Mouse (Mus musculus): ENCODE measurements around the gene Cat.
A peak's percentile ranks its signal among the peaks of the same experiment; 100 is the strongest.

Cat gene

DNA sequence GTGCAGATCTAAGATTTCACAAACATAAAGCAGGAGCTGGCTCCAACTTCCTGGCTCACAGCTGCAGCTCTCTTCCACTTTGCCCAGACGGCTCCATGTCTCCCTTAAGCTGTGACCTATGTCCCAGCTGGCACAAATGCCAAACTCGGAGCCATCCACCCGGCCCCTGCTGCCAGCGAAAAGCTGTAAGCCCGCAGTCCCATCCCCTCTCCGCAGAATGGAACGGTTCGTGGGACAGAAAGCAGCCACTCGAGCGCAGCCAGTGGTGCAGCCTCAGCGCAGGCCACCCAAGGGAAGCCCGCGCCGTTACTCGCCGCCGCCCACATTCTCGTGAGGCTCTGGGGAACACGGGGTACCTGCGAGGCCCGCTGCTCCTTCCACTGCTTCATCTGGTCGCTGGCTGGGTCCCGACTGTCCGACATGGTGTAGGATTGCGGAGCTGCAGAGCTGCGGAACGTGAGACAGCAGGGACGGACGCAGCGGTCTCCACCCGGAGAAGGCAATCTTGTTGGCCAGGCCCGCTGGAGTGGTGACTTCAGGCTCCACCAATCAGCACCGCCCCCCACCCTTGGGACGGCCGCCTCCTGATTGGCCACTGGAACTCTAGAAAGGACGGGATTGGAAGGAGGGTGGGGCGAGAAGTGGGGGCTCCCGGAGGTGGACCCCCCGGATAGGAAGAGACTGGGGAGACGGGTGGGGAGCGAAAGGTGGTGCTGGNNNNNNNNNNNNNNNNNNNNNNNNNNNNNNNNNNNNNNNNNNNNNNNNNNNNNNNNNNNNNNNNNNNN, at the start of gene Cat:
Gene Cat, minus strand, starts transcription at position 544 of the 785 bp plus-strand sequence.
- peak; percentile 96 for DNase-seq (ENCODE audit: low spot score)

DNA sequence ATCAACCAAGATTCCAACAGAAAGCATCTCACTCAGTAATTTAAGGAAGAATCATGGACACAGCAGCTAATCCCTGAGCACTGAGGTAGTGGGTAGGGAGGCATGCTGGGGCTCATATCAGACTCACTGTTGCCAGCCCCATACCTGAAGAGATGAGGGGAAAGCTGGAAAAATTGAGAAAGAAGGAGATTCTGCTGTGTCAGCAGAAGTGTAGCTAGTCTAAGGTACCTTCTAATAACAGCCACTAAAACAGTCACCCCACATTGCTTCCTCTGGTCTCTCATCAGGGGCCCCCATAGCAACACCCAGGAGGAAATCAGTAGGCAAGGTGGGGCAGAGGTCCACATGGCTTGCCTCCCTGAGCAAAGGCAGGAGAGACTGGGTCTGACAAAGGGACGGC, 40.6 kb upstream of the Cat start:
- DNase-seq (ENCODE audit: low spot score): no peak

DNA sequence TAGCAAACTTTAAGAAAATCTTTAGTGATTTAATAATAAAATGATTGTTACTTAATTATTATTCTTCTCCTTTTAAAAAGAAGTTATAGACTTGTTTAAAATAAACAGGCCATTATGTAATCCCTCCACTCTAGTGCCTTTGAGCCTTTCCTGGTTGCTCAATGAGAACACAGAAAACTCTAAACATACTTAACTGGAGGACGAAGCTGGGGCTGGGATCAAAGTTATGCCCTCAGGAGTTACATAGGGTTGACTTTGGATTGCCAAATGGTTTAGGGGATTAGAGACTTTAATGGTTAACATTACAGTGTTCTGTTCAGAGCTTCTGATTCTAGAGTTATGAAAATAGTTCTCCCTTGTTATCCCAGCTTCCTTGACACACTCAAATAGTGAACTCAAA, 31.5 kb upstream of the Cat start:
- DNase-seq (ENCODE audit: low spot score): no peak

DNA sequence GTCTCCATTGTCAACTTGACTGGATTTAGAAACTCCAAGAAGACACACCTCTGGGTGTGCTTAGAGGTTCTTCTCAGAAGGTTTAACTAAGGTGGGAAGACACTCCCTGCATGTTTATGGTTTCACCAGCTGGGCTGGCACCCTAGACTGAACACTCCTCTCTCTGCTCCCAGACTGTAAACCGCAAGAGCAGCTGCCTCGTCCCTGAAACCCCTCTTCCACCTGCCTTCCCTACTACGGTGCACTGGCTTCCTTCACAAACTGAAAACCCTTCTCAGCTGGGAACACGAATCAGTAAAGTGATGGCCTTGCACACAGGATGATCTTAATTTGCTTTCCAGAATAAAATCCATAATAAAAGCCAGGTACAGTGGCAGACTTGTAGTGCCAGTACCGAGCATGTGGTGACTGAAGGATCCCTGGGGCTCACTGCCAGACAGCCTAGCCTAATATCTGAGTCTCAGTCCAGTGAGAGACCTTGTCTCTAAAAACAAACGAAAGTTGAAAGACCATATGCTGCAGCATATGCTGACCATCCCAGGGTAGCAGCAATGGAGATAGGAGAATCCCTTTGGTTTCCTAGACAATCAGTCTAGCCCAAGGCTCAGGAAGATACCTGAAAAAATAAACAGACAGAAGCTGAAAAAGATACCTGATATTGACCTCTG, 30.7 kb upstream of the Cat start:
- DNase-seq (ENCODE audit: low spot score): no peak

DNA sequence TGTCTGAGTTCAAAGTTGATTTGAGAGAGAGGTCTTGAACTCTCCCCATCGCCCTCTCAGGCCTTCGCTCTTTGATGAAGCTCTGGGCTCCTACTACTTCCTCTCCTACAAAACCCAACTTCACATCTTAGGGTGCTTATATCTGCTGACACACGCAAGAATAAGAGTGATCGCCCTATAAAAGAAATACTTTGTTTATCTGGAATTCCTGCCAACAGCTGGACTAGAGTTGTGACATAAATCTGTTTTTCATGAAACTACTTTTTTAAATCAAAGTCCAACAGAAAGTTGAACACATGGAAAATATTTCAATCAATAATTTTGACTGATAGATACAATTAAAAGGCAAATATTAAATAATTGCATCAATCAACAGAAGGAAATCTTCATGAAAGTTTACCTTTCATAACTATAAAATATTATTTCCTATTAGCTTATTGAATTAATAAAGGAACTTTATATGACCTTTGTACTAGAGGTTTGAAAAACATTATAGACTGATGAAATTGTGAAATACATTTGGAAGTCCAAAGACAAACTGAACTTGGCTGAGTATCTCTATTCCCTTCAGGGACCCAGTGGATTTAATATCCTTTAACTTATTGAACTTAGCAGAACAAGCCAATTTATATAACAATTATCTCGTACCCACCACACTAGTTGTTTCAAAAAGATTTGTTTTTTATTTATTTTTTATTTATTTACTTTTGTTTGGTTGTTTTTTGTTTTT, 27.3 kb upstream of the Cat start:
- no peak for DNase-seq (ENCODE audit: low spot score)

DNA sequence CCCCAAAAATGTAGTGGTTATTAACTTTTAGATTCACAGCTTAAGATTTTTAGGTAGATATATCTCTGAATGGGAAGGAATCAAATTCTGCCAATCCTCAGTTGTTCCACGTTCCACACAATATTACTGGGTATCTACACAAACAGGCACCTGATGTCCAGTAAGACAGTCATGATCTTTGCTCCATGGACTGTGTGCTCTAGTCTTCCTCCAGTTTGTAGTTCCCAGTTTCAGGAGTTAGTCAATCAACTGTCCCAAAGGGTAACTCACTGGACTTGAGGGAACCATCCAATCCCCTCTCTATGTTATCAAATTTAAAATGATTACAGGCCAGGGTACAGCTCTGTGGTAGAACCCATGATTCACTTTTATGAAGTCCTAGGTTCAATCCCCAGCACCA, 26.7 kb upstream of the Cat start:
- no peak for DNase-seq (ENCODE audit: low spot score)

DNA sequence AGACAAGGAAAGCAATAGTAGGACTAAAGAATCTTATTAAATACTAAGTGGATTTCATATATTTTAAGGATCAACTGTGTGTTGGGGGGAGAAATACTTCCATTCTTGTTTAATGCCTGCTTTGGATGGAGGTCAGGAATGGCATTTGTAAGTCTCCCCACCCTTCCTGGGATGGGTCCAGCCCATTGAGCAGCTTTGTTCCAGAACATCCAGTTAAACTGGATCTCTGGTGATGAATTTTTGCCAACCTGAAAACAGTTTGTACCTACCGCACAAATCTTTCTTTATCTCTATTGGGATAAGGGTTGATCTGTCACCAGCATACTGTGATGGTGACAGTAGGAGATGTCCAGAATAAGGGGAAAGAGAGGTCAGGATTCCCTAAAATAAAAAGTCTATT, 26.1 kb upstream of the Cat start:
- no peak for DNase-seq (ENCODE audit: low spot score)

DNA sequence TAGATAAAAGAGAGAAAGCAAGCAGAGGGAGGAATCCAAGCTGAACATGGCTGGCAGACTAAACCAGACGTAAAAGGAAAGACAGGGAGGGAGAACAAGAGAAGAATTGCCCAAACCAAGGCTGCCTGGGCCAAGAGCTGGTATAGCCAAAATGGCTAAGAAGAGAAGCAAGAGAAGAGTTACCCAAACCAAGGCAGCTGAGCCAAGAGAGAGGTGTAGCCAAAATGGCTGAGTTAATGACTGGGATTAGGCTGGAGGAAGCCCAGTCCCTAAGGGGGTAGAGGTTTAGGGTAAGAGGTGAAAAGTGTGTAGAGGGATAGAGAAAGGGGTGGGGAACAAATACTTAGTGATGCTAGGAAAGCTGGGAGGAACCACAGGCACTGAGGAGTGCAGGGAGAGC, 22.7 kb upstream of the Cat start:
- DNase-seq (ENCODE audit: low spot score): no peak

DNA sequence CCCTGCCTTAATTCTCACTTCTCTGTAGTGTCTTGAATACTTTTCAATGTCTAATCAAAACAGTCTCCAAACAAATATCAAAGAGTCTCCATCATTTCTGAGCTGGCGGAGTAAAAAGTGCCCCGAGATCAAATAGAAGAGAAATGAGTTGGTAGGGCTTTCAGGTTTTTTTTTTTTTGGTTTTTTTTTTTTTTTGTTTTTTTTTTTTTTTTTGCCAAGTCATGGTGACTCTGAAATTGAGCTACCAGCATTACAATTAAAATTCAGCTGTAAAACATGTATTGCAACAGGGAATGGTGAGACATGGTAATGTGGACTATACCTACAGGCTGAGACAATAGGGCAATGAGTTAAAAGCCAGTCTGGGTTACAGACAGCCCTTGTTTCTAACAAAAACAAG, 21.0 kb upstream of the Cat start:
- no peak for DNase-seq (ENCODE audit: low spot score)

DNA sequence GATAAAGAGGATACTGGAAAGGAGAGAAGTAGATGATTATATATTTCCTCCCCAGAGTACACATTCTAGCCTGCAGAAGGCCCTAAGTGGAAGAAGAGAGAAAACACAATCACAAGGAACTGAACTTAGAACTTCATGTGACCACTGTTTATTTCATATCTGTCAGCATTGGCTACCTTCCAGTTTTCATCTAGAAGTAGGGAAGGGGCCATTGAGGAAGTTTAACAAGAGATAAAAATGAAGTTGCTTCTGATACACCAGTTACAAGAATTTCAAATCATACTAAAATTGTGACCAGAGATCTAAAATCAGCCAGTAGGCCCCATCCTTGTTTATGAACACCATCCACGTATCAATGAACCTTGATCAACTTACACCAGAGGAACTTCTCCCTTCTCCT, 19.5 kb upstream of the Cat start:
- no peak for DNase-seq (ENCODE audit: low spot score)

DNA sequence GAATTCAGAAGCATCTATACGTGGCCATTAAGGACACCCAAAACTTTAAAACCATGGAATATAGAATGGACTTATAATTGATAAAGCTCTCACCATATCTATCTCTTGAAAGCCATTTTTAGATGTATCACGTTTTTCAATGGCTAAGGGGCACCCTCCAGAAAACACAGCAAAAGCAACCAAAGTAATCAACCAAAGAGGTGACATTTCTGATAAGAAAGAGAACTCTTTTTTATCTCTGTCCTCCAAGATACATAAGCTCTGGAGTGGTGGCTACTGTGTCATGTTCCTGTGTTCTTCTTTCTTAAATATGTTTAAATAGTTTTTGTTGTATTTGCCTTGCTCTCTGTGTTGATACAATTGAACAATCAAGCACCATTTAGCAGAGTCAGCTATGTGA, 15.8 kb upstream of the Cat start:
- no peak for DNase-seq (ENCODE audit: low spot score)

DNA sequence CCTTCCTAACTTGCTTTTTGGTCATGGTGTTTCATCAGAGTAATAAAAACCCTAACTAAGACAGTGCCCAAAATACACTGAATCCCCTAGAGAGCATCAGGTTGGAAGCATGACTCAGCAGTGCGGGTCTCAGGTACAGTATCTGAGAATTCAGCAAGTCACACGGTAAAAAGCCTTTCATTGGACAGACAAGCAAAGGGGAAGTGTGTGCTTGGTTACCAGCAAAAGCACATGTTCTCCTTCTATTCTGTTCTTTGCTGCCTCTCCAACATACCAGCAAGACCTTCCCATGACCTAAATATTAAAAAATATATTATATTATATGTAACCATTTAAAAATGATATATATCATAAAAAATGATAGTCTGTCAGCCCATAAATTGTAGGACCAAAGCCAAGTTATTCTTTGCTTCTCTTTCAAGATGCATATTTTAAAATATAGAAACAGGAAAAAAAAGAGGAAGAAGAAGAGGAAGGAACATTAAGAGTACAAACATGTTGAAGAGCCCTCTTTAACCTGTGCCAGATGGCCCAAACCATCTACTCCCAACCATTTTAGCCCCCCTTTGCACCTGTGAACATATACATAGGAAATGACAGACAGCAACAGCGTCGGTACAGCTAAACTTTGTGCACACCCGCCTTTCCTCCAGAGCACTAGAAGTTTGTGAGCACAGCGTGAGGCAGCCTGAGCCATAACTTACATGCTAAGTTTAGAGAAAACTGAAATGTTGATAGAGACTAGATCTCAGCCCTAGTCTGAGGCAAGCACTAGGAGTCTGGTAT, 10.9 kb upstream of the Cat start:
- DNase-seq (ENCODE audit: low spot score): no peak

DNA sequence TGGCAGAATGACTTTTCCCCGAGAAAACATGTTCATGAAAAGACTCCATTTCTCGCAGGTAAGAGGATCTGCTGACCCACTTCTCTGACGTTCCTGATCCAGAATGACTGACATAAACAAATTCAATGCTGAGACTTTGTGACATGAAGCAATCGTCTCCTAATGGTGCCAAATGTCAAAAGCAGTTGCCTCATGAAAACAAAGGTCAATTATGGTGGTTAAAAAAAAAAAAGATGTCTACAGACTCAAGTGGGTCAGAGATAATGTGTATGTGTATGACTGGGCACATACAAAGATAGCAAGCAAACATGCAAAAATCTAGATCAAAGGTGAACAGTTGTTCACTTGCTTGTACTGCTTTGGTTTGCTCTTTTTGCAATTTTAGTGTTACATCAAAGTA, 8.9 kb upstream of the Cat start:
- DNase-seq (ENCODE audit: low spot score): no peak

DNA sequence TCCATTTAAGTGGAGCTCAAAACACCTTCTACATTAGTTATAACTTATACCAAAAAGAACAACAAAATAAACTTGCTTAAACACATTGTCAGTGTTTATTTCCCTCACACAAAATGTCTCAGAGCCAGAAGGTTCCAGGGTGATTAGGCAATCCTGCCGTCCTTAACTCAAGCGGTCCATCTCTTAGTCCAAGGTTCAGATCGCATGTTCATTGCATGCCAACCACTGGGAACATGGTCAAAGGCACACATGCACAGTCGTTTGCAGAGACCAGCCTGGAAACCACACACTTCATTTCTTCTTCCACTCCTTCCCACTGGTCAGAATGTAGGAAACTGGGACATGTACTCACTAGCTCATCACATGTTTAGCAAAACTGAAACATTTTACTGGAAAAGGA, 7.6 kb upstream of the Cat start:
- no peak for DNase-seq (ENCODE audit: low spot score)

DNA sequence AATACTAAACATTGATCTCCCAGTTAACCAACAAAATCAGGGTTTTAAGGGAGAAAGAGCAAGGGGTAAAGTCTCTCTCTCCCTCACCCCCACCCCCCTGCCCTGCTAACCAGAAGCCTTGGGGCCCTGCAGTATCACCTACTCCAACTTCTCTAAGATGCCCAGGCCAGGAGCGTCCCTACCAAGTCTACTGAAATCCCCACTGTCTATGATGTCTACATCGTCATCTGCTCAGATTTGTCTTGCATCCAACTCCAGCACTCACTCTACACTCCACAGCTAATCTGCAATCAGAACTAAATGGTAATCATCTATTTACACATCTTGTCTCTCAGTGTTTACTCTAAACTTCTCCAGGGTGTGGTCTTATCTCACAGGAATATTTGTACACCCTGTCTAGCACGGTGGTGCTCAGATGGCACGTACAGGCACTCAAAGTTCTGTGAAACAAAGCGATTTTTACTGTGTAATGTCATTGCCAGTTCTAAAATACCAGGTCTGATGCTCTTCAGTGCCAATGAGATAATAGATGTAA, 907 bp downstream of the Cat start:
- DNase-seq (ENCODE audit: low spot score): no peak

DNA sequence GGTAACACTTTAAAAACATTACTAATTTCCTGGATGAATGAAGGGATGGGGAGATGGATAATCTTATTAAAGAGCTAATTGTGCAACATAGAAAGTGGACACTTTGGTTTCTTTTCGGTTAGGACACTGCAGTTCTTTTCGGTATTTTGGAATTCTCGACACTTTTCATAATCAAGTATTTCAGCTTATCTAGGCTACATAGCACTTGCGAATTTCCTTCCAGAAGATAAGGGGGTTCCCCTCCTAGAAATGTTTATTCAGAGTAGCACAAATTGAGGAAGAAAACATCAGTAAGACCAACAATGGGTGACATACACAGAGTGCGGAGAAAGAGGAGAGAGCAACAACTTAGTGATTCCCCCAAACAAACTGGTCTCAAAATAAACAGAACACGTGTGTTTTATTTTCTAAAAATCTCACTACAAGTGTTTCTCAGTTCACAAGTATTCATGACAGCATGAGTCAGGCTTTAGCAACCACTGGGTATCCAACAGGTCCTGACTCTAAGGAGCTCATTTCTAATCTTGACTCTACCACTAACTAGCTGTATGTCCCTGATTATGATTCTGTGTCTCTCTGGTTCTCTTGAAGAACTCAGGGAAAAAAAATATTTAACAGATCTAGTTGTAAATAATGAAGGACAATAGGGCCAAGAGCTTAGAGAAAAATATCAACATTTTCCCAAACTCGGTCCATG, 1.5 kb downstream of the Cat start:
- DNase-seq (ENCODE audit: low spot score): no peak

DNA sequence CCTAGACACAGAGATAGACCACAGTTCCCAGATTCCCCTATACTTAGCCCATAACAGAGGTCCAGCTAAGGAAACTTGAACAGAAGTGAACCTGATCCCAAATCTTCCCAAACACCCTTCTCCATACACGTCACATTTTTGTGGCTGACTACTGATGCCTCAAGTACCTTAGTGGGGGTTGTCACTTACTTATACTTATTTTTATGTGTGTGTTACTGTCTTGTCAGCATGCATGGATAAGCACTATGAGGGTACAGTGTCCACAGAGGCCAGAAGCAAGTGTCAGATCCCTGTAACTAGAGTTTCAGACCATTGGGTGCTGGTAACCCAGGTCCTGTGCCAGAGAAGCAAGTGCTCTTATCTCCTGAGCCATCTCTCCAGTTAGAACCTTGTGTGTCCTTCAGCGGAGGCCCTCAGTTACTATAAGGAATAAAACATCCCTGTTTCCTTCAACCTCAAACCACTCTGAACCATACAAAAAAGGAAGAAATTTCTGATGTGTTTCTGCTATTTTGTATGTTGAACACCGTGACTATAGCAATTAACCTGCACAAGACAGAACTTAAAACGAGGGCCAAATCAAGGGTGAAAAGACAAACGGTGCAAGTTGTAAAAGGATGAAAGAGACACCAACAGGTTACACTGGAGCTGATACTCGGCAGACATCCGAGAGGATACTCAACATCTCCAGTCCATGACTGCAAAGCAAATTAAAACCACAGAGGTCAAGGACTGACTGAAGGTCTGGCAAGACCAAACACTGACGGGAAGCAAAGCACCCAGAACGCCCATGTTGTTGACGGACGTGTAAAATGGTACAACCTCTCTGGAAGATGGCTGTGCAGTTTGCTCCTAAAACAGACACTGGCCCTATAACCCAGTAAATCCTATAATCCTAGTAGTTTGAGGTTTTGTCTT, 3.4 kb downstream of the Cat start:
- DNase-seq (ENCODE audit: low spot score): no peak

DNA sequence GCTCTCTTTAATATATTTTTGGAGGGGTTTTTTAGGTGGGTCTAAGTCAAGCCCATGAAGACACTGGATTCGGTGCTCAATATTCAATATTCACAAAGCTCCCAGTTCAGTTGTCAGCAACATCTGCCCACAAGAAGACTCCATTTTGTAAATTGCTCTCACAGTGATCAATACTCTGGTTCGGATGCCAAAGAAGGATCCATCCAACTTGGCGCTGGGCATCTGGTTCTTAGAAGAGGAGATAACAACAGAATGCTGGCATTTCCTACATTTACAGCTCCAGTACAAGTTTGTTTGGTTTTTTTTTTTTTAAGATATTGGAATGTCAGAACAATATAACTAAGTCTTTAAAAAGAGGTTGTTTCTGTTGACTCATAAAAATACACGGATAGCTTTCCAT, 4.1 kb downstream of the Cat start:
- no peak for DNase-seq (ENCODE audit: low spot score)

DNA sequence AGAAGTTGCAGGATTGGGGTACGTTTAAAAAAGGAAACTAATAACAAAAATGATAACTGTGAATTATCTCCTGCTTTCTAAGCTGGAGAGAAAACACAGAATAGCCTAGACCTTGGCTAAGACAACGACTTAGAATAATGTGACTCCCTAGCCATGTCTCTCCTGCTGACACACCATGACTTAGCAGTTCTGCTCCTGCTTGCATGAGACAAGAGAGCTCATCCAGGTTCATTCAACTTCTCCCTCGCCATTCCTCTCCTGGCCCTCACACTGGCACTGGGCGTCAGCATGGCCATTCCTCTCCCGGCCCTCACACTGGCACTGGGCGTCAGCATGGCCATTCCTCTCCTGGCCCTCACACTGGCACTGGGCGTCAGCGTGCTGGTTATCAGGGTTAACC, 4.7 kb downstream of the Cat start:
- no peak for DNase-seq (ENCODE audit: low spot score)

DNA sequence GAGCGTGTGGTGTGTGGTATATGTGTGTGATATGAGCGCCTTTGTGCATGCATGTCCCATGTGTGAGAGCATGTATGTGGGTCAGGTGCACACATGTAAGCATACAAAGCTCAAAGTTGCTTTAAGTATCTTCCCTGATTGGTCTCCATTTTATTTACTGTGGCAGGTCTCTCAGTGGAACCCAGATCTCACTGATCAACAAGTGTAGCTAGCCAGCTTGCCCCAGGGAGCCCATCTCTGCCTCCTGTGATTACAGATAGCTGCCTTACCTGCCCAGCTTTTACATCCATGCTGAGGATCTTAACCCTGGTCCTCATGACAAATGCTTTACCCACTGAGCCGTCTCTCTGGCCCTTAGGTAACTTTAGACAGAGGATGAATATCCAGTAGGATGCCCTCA, 6.6 kb downstream of the Cat start:
- no peak for DNase-seq (ENCODE audit: low spot score)

DNA sequence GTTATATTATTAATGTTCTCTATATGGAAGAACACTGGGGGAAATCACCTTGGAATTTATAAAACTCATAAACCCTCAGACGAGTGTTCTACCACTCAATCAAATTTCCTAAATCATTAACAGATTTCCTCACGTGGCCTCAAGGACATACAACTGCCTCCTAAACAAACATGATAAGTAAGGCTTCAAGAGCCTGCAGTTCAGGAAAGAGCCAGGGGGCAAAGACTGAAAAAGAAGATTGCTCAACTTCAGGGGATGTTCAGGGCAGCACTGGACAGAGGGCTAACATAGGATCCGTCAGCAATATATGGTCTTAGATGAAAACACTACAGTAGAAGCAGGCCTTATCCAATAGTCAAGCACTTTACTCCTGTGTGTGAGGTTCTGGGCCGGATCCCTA, 7.5 kb downstream of the Cat start:
- DNase-seq (ENCODE audit: low spot score): no peak

All from ovary, adult 18-20 months (tissue).